Mouse (Mus musculus) kidney, adult 2 months (tissue): ENCODE measurements at regions not wholly inside any gene's neighbourhood (a gene's known extent, or its start where the extent isn't known, plus 50 kb on each side); places are given as distances from the start of the nearest gene placed in this dataset.

Experiments used
- CTCF ChIP-seq: fragments of 200-500 bp; conservative IDR thresholded peaks from 2 replicates; pipeline ENCODE4 v1.5.1; 2011; ENCODE audit warnings: low read depth, mild to moderate bottlenecking, control low read depth, low read length, moderate library complexity, mixed read lengths; ENCODE audit not compliant: insufficient read depth, insufficient read length
- POLR2A ChIP-seq: fragments of 200-500 bp; IDR thresholded peaks from one replicate; pipeline ENCODE4 v1.6.1; 2011; ENCODE audit warnings: low read depth, low read length, control low read depth

GRCm38 (mm10) chr5:47202164-47202914, 780.6 kb upstream of the Slit2 start:
- TF ChIP-seq CTCF = no peak
- TF ChIP-seq POLR2A = no peak
